Mouse (Mus musculus) liver, postnatal 0 days (tissue): ENCODE measurements around the gene Cstf1. TPM values are rescaled to one million over a fixed set of nuclear protein-coding genes. Genes with fewer than 3 reads are reported as not detected.

Source experiments
- ATAC-seq: fragments of 200-750 bp; cut with Nextera tagmentation; 2 replicates; pipeline ENCODE4 v1.8.0; 2017; ENCODE audit warnings: mild to moderate bottlenecking, moderate library complexity
- DNase-seq: peaks from one replicate; pipeline ENCODE4 v3.0.0-alpha.2; 2016
- H3K27ac ChIP-seq: fragments of 300-500 bp; sonication (generic); 2 replicates; pipeline ENCODE4 v1.5.1; 2014; ENCODE audit warnings: antibody characterized with exemption, moderate library complexity, mild to moderate bottlenecking, low read depth
- H3K27me3 ChIP-seq: fragments of 300-500 bp; sonication (generic); 2 replicates; pipeline ENCODE4 v1.6.1; 2014; ENCODE audit warnings: low read length, control low read depth, mixed read lengths; ENCODE audit not compliant: insufficient read depth
- H3K36me3 ChIP-seq: fragments of 300-500 bp; sonication (generic); replicated peaks from 2 replicates; pipeline ENCODE4 v1.6.1; 2014; ENCODE audit warnings: mild to moderate bottlenecking, control low read depth, low read length, moderate library complexity, mixed read lengths; ENCODE audit not compliant: insufficient read depth
- H3K4me1 ChIP-seq: fragments of 300-500 bp; sonication (generic); 2 replicates; pipeline ENCODE4 v1.6.1; 2014; ENCODE audit warnings: antibody characterized with exemption, mild to moderate bottlenecking, control low read depth; ENCODE audit not compliant: insufficient read depth
- H3K4me2 ChIP-seq: fragments of 300-500 bp; sonication (generic); 2 replicates; pipeline ENCODE4 v1.6.1; 2014; ENCODE audit warnings: low read depth, mild to moderate bottlenecking, low read length, moderate library complexity, mixed read lengths
- H3K4me3 ChIP-seq: fragments of 300-500 bp; sonication (generic); 2 replicates; pipeline ENCODE4 v1.5.1; 2014; ENCODE audit warnings: low read depth, low read length
- H3K9ac ChIP-seq: fragments of 300-500 bp; sonication (generic); replicated peaks from 2 replicates; pipeline ENCODE4 v1.6.1; 2014; ENCODE audit warnings: mild to moderate bottlenecking, moderate library complexity
- H3K9me3 ChIP-seq: fragments of 300-500 bp; sonication (generic); 2 replicates; pipeline ENCODE4 v1.6.1; 2016; ENCODE audit warnings: mild to moderate bottlenecking, control low read depth, low read length, mixed read lengths
- CTCF ChIP-seq: sonication (generic); IDR thresholded peaks from 2 replicates; pipeline ENCODE4 v1.5.1; 2016; ENCODE audit warnings: antibody characterized with exemption, low read depth
- EP300 ChIP-seq: IDR thresholded peaks from 2 replicates; pipeline ENCODE4 v1.6.1; 2016; ENCODE audit warnings: antibody characterized with exemption, low read depth, mild to moderate bottlenecking
- WGBS: fragments of 180-500 bp; shearing (Covaris S2); extraction: QIAGEN DNeasy Blood & Tissue Kit; methylation state at CpG from one replicate; pipeline ENCODE4 v1.1.7; 2014; ENCODE audit not compliant: insufficient replicate concordance; 5-methylcytosine and 5-hydroxymethylcytosine counted together
- polyA plus RNA-seq: library from polyadenylated mRNA; unstranded; fragments of >200 nt; fragmentation: Nextera tagmentation; extraction: Ambion mirVana; gene quantifications from 2 replicates; pipeline ENCODE4 v1.2.1, GENCODE M21; 2015

Gene Cstf1
- polyA plus RNA-seq, 1 experiment from 2014 or later = 16.2 TPM

DNA sequence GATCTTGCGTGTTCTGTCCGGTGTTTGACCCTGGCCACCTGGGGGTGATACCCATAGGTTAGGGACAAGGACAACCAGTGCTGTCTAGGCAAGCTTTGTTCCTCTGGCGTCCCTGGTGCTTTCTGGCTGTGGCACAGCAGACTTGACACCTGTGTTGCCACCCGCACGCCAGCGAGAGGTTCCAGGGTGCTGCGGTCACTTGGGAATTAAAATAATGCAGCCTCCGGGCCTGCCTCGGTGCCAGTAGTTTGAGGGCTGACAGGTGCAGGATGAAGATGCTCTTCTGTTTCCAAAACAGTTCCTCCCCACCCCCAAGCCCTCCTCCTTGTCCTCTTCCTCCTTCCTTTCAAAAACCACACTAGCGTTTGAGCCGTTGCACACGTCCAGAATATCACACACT, 11.4 kb downstream of the Cstf1 start:
- Histone ChIP-seq H3K4me1 (no peaks in the 10 kb centered on the region), H3K4me3 (no peak overlapping the region), H3K9me3 (no peaks in the 10 kb centered on the region), H3K36me3 (peaks cover 47% of the 10 kb centered on the region), H3K9ac (no peak overlapping the region), H3K4me2 (no peak overlapping the region), H3K27me3 (no peaks in the 10 kb centered on the region), H3K27ac (0 out of 2 replicates have a peak overlapping the region, but pooled peaks have one; percentile 44)
- TF ChIP-seq CTCF (no peak), EP300 (no peak)
- 74% methylated on average over 12 of the region's 12 CpGs for WGBS
- ATAC-seq (peak; percentile 31; the same call in 1 of the 2 replicates), DNase-seq (no peak)

- ATAC-seq (no peak), DNase-seq (no peak)
- no peak overlapping the region for H3K4me3 ChIP-seq
- peaks cover 22% of the 10 kb centered on the region for H3K36me3 ChIP-seq
- H3K27ac ChIP-seq = no peak overlapping the region
- no peaks in the 10 kb centered on the region for H3K27me3 ChIP-seq
- no peak overlapping the region for H3K9ac ChIP-seq
- no peak for TF ChIP-seq EP300
- TF ChIP-seq CTCF = no peak
- WGBS = 82% methylated on average over 3 of the region's 3 CpGs
- no peaks in the 10 kb centered on the region for H3K9me3 ChIP-seq
- H3K4me1 ChIP-seq = no peaks in the 10 kb centered on the region
- no peak overlapping the region for H3K4me2 ChIP-seq
These were observed 14.2 kb downstream of the Cstf1 start for GRCm38 (mm10) chr2:172384715-172385114.

- no peak overlapping the region for H3K9ac ChIP-seq
- WGBS = 37% methylated on average over 6 of the region's 6 CpGs
- H3K4me3 ChIP-seq = no peak overlapping the region
- ATAC-seq (no peak), DNase-seq (no peak)
- H3K4me1 ChIP-seq = peaks cover 9% of the 10 kb centered on the region; the same call in 1 of the 2 replicates
- no peaks in the 10 kb centered on the region for H3K36me3 ChIP-seq
- no peaks in the 10 kb centered on the region for H3K27me3 ChIP-seq
- no peak for TF ChIP-seq CTCF
- no peak for TF ChIP-seq EP300
- no peak overlapping the region for H3K4me2 ChIP-seq
- H3K27ac ChIP-seq = no peak overlapping the region
- no peaks in the 10 kb centered on the region for H3K9me3 ChIP-seq
These were observed 19.9 kb downstream of the Cstf1 start for GRCm38 (mm10) chr2:172390341-172390740.

DNA sequence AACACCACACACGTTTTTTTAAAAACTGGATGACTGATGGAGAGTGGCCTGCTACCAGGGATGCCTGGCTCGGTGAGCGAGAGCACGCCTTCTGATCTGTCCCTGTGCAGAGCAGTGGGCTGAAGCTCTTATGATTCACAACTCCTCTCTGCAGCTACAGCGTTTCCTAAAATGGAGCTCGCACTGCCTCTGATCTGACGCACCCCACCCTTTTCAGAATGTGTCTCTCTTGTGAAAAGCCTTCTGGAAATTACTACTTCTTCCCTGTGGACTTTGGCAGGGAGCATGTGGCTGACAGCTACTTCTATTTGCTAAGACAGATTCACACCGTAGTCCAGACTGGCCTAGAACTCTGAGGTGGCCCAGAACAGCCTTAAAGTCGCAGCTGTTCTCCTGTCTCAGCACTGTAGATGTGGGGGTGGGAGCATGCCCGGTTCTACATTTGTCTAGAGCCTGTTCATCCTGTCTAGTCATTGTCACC, 21.6 kb downstream of the Cstf1 start:
- no peaks in the 10 kb centered on the region for H3K9me3 ChIP-seq
- no peak for ATAC-seq
- H3K27me3 ChIP-seq = no peaks in the 10 kb centered on the region
- peaks cover 9% of the 10 kb centered on the region for H3K4me1 ChIP-seq
- no peak overlapping the region for H3K4me2 ChIP-seq
- 56% methylated on average over 10 of the region's 10 CpGs for WGBS
- no peak for TF ChIP-seq CTCF
- no peak for TF ChIP-seq EP300
- no peak overlapping the region for H3K27ac ChIP-seq
- H3K36me3 ChIP-seq = no peaks in the 10 kb centered on the region
- no peak overlapping the region for H3K9ac ChIP-seq
- no peak overlapping the region for H3K4me3 ChIP-seq
- DNase-seq = no peak

GRCm38 (mm10) chr2:172393391-172394051, 23.0 kb downstream of the Cstf1 start, which contains the start of gene Cass4:
TSS of gene Cass4 (plus strand) at chr2:172393794.
- ATAC-seq = peak; percentile 52
- no peaks in the 10 kb centered on the region for H3K27me3 ChIP-seq
- WGBS = 12% methylated on average over 13 of the region's 13 CpGs
- peak; percentile 63 for DNase-seq
- H3K4me3 ChIP-seq = peak within 1 kb of the TSS; percentile 32
- peaks cover 14% of the 10 kb centered on the region for H3K4me1 ChIP-seq
- no peak within 1 kb of the TSS for H3K9ac ChIP-seq
- no peaks in the 10 kb centered on the region for H3K9me3 ChIP-seq
- H3K27ac ChIP-seq = 0 out of 2 replicates have a peak within 1 kb of the TSS, but pooled peaks have one; percentile 1
- peak within 1 kb of the TSS; percentile 59 for H3K4me2 ChIP-seq
- TF ChIP-seq CTCF (no peak), EP300 (no peak)
- no peaks in the 10 kb centered on the region for H3K36me3 ChIP-seq

DNA sequence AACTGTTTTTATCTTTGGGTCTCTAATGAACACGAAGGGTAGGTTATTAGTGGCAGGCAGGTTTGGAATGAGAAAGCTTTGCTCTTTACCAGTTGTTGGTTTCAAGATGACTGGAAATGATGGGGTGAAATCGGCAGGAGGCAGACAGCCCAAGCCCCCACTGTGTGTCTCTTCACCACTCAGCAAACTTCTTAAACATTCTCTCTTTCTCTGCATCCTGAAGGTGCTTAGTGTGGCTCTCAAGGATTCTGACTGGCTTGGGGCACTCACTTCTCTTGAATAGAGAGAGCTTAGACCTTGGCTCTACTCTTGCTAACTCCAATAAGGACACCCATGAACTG, 23.5 kb downstream of the Cstf1 start:
- no peaks in the 10 kb centered on the region for H3K9me3 ChIP-seq
- WGBS = 48% methylated on average over 2 of the region's 2 CpGs
- peaks cover 14% of the 10 kb centered on the region for H3K4me1 ChIP-seq
- no peaks in the 10 kb centered on the region for H3K36me3 ChIP-seq
- ATAC-seq = no peak
- no peak for TF ChIP-seq EP300
- no peak for TF ChIP-seq CTCF
- H3K4me3 ChIP-seq = peak overlapping the region; percentile 32
- peak overlapping the region; percentile 59 for H3K4me2 ChIP-seq
- H3K27me3 ChIP-seq = no peaks in the 10 kb centered on the region
- no peak overlapping the region for H3K27ac ChIP-seq
- no peak for DNase-seq
- no peak overlapping the region for H3K9ac ChIP-seq

GRCm38 (mm10) chr2:172394671-172395070, 24.2 kb downstream of the Cstf1 start:
- WGBS = 75% methylated on average over 4 of the region's 4 CpGs
- H3K9me3 ChIP-seq = no peaks in the 10 kb centered on the region
- no peaks in the 10 kb centered on the region for H3K36me3 ChIP-seq
- no peak overlapping the region for H3K4me3 ChIP-seq
- DNase-seq (no peak), ATAC-seq (no peak)
- no peak overlapping the region for H3K9ac ChIP-seq
- TF ChIP-seq EP300 (no peak), CTCF (no peak)
- no peaks in the 10 kb centered on the region for H3K27me3 ChIP-seq
- H3K27ac ChIP-seq = no peak overlapping the region
- H3K4me2 ChIP-seq = no peak overlapping the region
- H3K4me1 ChIP-seq = peaks cover 14% of the 10 kb centered on the region
